ENCODE assay signal across 8 mouse cellular contexts in genomic region chr1:119052631-119053177, GRCm38 (mm10). TPM values are rescaled to one million over a fixed set of nuclear protein-coding genes. Genes with fewer than 3 reads are reported as not detected.
DNase-seq lines count a peak whose midpoint lies in the region; ATAC-seq lines count a peak whose summit lies in the region.

No protein-coding gene starts in this region.

- peak overlapping the region; percentile 79 for H3K27ac ChIP-seq in forebrain, embryonic 16.5 days (ENCODE audit: low read length)
- peak overlapping the region; percentile 98 for H3K27ac ChIP-seq in limb, embryonic 10.5 days
- H3K27ac ChIP-seq in neural tube, embryonic 13.5 days (replicated peaks) = peak overlapping the region; percentile 79

- H3K36me3 ChIP-seq in forebrain, embryonic 16.5 days (ENCODE audit: control insufficient read depth, insufficient read depth) = no peaks in the 10 kb centered on the region
- no peaks in the 10 kb centered on the region for H3K36me3 ChIP-seq in limb, embryonic 10.5 days
- no peaks in the 10 kb centered on the region for H3K36me3 ChIP-seq in neural tube, embryonic 13.5 days

- peak overlapping the region; percentile 58 for H3K9ac ChIP-seq in forebrain, embryonic 16.5 days (replicated peaks; ENCODE audit: low read depth, low read length)
- peak overlapping the region; percentile 67 for H3K9ac ChIP-seq in neural tube, embryonic 13.5 days

- H3K27me3 ChIP-seq in forebrain, embryonic 16.5 days (replicated peaks; ENCODE audit: control insufficient read depth, insufficient read depth, low read length) = no peaks in the 10 kb centered on the region
- H3K27me3 ChIP-seq in limb, embryonic 10.5 days (ENCODE audit: low read depth, poor library complexity, severe bottlenecking) = no peaks in the 10 kb centered on the region
- H3K27me3 ChIP-seq in neural tube, embryonic 13.5 days = peaks cover 47% of the 10 kb centered on the region

- WGBS in forebrain, embryonic 16.5 days = under 1% methylated on average over 33 of the region's 33 CpGs
- under 1% methylated on average over 33 of the region's 33 CpGs for WGBS in limb, embryonic 10.5 days
- under 1% methylated on average over 33 of the region's 33 CpGs for WGBS in neural tube, embryonic 13.5 days

- ATAC-seq in forebrain, embryonic 16.5 days = no peak
- ATAC-seq in neural tube, embryonic 13.5 days (ENCODE audit: low read depth) = no peak

- intact Hi-C loops in left cerebral cortex, postnatal 36 days (cut with DNase I) = loop anchor here (5.0 kb wide), 1 partner anchor 145 kb away; no protein-coding TSS in a partner anchor

- peaks cover 50% of the 10 kb centered on the region for H3K4me1 ChIP-seq in forebrain, embryonic 16.5 days (replicated peaks; ENCODE audit: control insufficient read depth, insufficient read depth, low read length)
- H3K4me1 ChIP-seq in limb, embryonic 10.5 days = peaks cover 74% of the 10 kb centered on the region
- peaks cover 67% of the 10 kb centered on the region for H3K4me1 ChIP-seq in neural tube, embryonic 13.5 days (replicated peaks)

- DNase-seq in heart, adult 18-20 months = peak; percentile 14 to 52
- no peak for DNase-seq in heart, adult 9 months (ENCODE audit: low spot score in 2 of 2)
- DNase-seq in adipocyte (ENCODE audit: low spot score) = peak; percentile 44
- DNase-seq in limb, embryonic 10.5 days (ENCODE audit: low spot score) = peak; percentile 76
- DNase-seq in T-cell, adult 2 months (ENCODE audit: low spot score) = no peak
- DNase-seq in left cerebral cortex, postnatal 36 days (ENCODE audit: low spot score in 2 of 2) = no peak

- H3K4me2 ChIP-seq in forebrain, embryonic 16.5 days (ENCODE audit: low read length) = peak overlapping the region; percentile 93
- H3K4me2 ChIP-seq in neural tube, embryonic 13.5 days = peak overlapping the region; percentile 96

- H3K9me3 ChIP-seq in forebrain, embryonic 16.5 days (ENCODE audit: control insufficient read depth, low read length) = no peaks in the 10 kb centered on the region
- no peaks in the 10 kb centered on the region for H3K9me3 ChIP-seq in limb, embryonic 10.5 days (replicated peaks)
- H3K9me3 ChIP-seq in neural tube, embryonic 13.5 days = no peaks in the 10 kb centered on the region

- peak overlapping the region; percentile 53 for H3K4me3 ChIP-seq in forebrain, embryonic 16.5 days (replicated peaks; ENCODE audit: low read length)
- H3K4me3 ChIP-seq in limb, embryonic 10.5 days = peak overlapping the region; percentile 73
- peak overlapping the region; percentile 54 for H3K4me3 ChIP-seq in neural tube, embryonic 13.5 days

RNA-seq across cellular contexts. Expression of gene Gli2, which starts 0.7 kb away (rescaled TPM):
- total RNA-seq in heart, adult 18-20 months (2021) = 1 to 10 TPM; 1.0 to 1.2 TPM
- polyA plus RNA-seq in forebrain, embryonic 16.5 days (2015; fragmentation: Nextera tagmentation; extraction: Ambion mirVana) = 4.0 and 4.3 TPM in 2 replicates
- 16.6 and 17.5 TPM in 2 replicates for polyA plus RNA-seq in limb, embryonic 10.5 days (2016; fragmentation: Nextera tagmentation; extraction: Ambion mirVana)
- 1.9 and 3.8 TPM in 2 replicates for polyA plus RNA-seq in neural tube, embryonic 13.5 days (2015; fragmentation: Nextera tagmentation; extraction: Ambion mirVana)
- 1 to 10 TPM; 3.2 to 4.8 TPM for total RNA-seq in left cerebral cortex, postnatal 36 days (2021)

Comparison
In these comparisons a context has a peak if more than half of its experiments do, and no peak if none do; other contexts are left out.
1. DNase-seq: peak in heart, adult 18-20 months (2 of 2), adipocyte (single experiment) and limb, embryonic 10.5 days (single experiment); none in heart, adult 9 months (0 of 2), T-cell, adult 2 months (single experiment) and left cerebral cortex, postnatal 36 days (0 of 2).
2. Peak in every context shown above with its lines, with median percentiles within 50 percentile points of each other: H3K27ac ChIP-seq and H3K4me3 ChIP-seq.